In the genomic region with DNA sequence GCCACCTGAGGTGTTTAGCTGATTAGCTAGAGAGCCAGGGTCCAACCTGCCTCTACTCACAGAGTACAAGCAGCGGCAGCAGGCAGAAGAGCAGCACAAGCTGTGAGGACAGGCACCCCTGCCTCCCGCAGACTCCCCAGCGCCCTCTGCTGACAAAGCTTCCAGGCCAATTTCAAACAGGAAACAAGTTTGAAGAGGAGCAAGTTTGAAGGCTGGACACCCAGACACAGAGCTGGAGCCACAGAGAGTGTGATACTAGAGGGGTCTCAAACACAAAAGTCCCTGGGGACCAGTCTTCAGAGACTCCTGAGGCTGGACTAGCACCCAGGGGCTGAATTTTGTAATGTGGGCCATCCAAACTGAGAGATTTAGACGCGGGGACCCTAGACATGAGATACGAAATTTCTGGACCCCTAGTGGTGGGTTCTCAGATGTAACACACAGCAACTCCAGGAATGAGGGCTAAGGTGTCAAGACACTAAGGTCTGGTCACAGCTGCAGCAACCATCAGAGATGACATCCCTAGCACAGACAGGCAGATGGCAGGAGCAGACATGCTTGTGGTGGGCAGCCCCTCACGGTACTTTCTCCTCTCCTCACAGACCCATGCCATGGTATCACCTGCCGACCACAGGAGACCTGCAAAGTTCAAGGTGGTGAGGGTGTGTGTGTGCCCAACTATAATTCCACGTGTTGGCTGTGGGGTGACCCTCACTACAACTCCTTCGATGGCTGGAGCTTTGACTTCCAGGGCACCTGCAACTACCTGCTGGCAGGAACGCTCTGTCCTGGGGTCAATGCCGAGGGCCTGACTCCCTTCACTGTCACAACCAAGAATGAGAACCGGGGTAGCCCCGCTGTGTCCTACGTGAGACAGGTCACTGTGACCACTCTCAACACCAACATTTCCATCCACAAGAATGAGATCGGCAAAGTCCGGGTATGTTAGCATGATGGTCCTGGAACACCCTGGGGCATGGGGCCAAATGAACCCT, we compare ENCODE assay signal across 11 mouse cellular contexts. TPM values are rescaled to one million over a fixed set of nuclear protein-coding genes. Genes with fewer than 3 reads are reported as not detected.
DNase-seq lines count a peak whose midpoint lies in the region; ATAC-seq and TF ChIP-seq lines count a peak whose summit lies in the region.
"Had no signal": no experiment of that assay in that cellular context is flagged by ENCODE, and none has a peak within 500 bp of the region (broad histone marks: within the 10 kb centered on the region; RNA-seq: fewer than 3 reads in every experiment).

No protein-coding gene starts in this region.

- peaks cover 6% of the 10 kb centered on the region for H3K9me3 ChIP-seq in heart, embryonic 10.5 days
- peaks cover 14% of the 10 kb centered on the region for H3K9me3 ChIP-seq in heart, embryonic 12.5 days (replicated peaks)

- H3K4me1 ChIP-seq in heart, embryonic 10.5 days = 0 out of 2 replicates have a peak, but pooled peaks cover 5% of the 10 kb centered on the region
- peaks cover 5% of the 10 kb centered on the region; the same call in 1 of the 2 replicates for H3K4me1 ChIP-seq in heart, embryonic 12.5 days (replicated peaks)
- no peaks in the 10 kb centered on the region for H3K4me1 ChIP-seq in lung, adult 2 months (ENCODE audit: control insufficient read depth, insufficient read depth, low read length)

- no peak overlapping the region for H3K9ac ChIP-seq in heart, embryonic 12.5 days

- ATAC-seq in heart, embryonic 12.5 days (ENCODE audit: insufficient number of reproducible peaks, low FRiP score) = no peak
- 0 out of 2 replicates have a peak, but pooled peaks have one; percentile 36 for ATAC-seq in common myeloid progenitor, adult 5-6 weeks (replicated peaks; ENCODE audit: low read depth, poor library complexity, severe bottlenecking)

- no peak for TF ChIP-seq POLR2A in lung, adult 2 months (IDR thresholded peaks at IDR 0.05; ENCODE audit: borderline replicate concordance, extremely low read depth, low read depth, low read length)

- WGBS in heart, embryonic 10.5 days = 63% methylated on average over 17 of the region's 17 CpGs
- WGBS in heart, embryonic 12.5 days = 57% methylated on average over 17 of the region's 17 CpGs
- 61% methylated on average over 17 of the region's 17 CpGs for WGBS in lung, adult 2 months

- peak; percentile 42 for TF ChIP-seq CTCF in lung, adult 2 months (IDR thresholded peaks at IDR 0.05; ENCODE audit: insufficient read depth, low read length)

- peaks cover 30% of the 10 kb centered on the region for H3K27me3 ChIP-seq in heart, embryonic 10.5 days (ENCODE audit: insufficient read depth, poor library complexity, severe bottlenecking)
- peaks cover 28% of the 10 kb centered on the region; the same call in 1 of the 2 replicates for H3K27me3 ChIP-seq in heart, embryonic 12.5 days (replicated peaks)

- H3K4me3 ChIP-seq in heart, embryonic 10.5 days = no peak overlapping the region
- no peak overlapping the region for H3K4me3 ChIP-seq in heart, embryonic 12.5 days
- no peak overlapping the region for H3K4me3 ChIP-seq in lung, adult 2 months (replicated peaks; ENCODE audit: extremely low read depth, low read depth, low read length)

- H3K36me3 ChIP-seq in heart, embryonic 10.5 days = no peaks in the 10 kb centered on the region
- H3K36me3 ChIP-seq in heart, embryonic 12.5 days = no peaks in the 10 kb centered on the region

- peak; percentile 64 for DNase-seq in heart, embryonic 10.5 days (ENCODE audit: low spot score)
- DNase-seq in spleen, postnatal 10 days (ENCODE audit: low spot score in 2 of 2) = peak; percentile 12 to 60
- DNase-seq in spleen, adult 12 weeks (ENCODE audit: low spot score) = no peak
- peak; percentile 39 for DNase-seq in lung, adult 2 months
- DNase-seq in thymus, postnatal 36 days = peak; percentile 45 to 54
- no peak for DNase-seq in cerebellum, postnatal 36 days

- H3K27ac ChIP-seq in heart, embryonic 10.5 days = no peak overlapping the region
- H3K27ac ChIP-seq in heart, embryonic 12.5 days (ENCODE audit: poor library complexity, severe bottlenecking) = no peak overlapping the region

- H3K4me2 ChIP-seq in heart, embryonic 12.5 days = no peak overlapping the region

RNA-seq across cellular contexts. Expression of gene 9530053A07Rik, which starts 28.4 kb away (rescaled TPM):
- polyA plus RNA-seq in heart, embryonic 10.5 days (2016; fragmentation: Nextera tagmentation; extraction: Ambion mirVana) = 0.05 and 0.06 TPM in 2 replicates
- 0.04 and 0.08 TPM in 2 replicates for polyA plus RNA-seq in heart, embryonic 12.5 days (2016; fragmentation: Nextera tagmentation; extraction: Ambion mirVana)
- not detected in 2 replicates for total RNA-seq in common myeloid progenitor, adult 5-6 weeks (2017)
- polyA plus RNA-seq in lung, adult 2 months (2012; rRNA removed) = 0.45 and 0.63 TPM in 2 replicates
- total RNA-seq: heart, adult 18-20 months had no signal
- polyA plus RNA-seq: liver, embryonic 16.5 days; stomach, embryonic 14.5 days had no signal

RNA-seq across cellular contexts. Expression of gene Fcgbp, which starts 29.9 kb away (rescaled TPM):
- polyA plus RNA-seq in heart, embryonic 10.5 days (2016; fragmentation: Nextera tagmentation; extraction: Ambion mirVana) = 0.41 TPM in 1 of 2 replicates, not detected in the other
- not detected in 2 replicates for polyA plus RNA-seq in heart, embryonic 12.5 days (2016; fragmentation: Nextera tagmentation; extraction: Ambion mirVana)
- total RNA-seq in common myeloid progenitor, adult 5-6 weeks (2017) = not detected in 2 replicates
- polyA plus RNA-seq in lung, adult 2 months (2012; rRNA removed) = 7.5 and 19.2 TPM in 2 replicates

RNA-seq across cellular contexts. Expression of gene Psmc4, which starts 51.0 kb away (rescaled TPM):
- polyA plus RNA-seq in heart, embryonic 10.5 days (2016; fragmentation: Nextera tagmentation; extraction: Ambion mirVana) = 315 and 364 TPM in 2 replicates
- 236 and 237 TPM in 2 replicates for polyA plus RNA-seq in heart, embryonic 12.5 days (2016; fragmentation: Nextera tagmentation; extraction: Ambion mirVana)
- total RNA-seq in common myeloid progenitor, adult 5-6 weeks (2017) = 144 and 150 TPM in 2 replicates
- 67.7 and 86.4 TPM in 2 replicates for polyA plus RNA-seq in lung, adult 2 months (2012; rRNA removed)

Comparison
In these comparisons a context has a peak if more than half of its experiments do, and no peak if none do; other contexts are left out.
1. DNase-seq: peak in heart, embryonic 10.5 days (single experiment), spleen, postnatal 10 days (2 of 2), lung, adult 2 months (single experiment) and thymus, postnatal 36 days (2 of 2); none in spleen, adult 12 weeks (single experiment) and cerebellum, postnatal 36 days (0 of 2).